Mouse (Mus musculus) midbrain, embryonic 15.5 days (tissue): ENCODE results near the gene Rufy4. TPM values are rescaled to one million over a fixed set of nuclear protein-coding genes. Genes with fewer than 3 reads are reported as not detected.
"Not testable (repeated sequence)": the region's sequence is repeated elsewhere in the genome, so short reads cannot be mapped to it uniquely, and the experiment has no call there.

Experiments
- ATAC-seq: fragments of 200-750 bp; cut with Nextera tagmentation; replicated peaks from 2 replicates; pipeline ENCODE4 v1.8.0; 2017; ENCODE audit warnings: moderate TSS enrichment
- H3K27ac ChIP-seq: fragments of 300-500 bp; sonication (generic); 2 replicates; pipeline ENCODE4 v1.5.1; 2015; ENCODE audit warnings: mild to moderate bottlenecking, inconsistent platforms
- H3K27me3 ChIP-seq: fragments of 300-500 bp; sonication (generic); replicated peaks from 2 replicates; pipeline ENCODE4 v1.6.1; 2015; ENCODE audit warnings: inconsistent platforms
- H3K36me3 ChIP-seq: fragments of 300-500 bp; sonication (generic); replicated peaks from 2 replicates; pipeline ENCODE4 v1.6.1; 2015; ENCODE audit warnings: inconsistent platforms
- H3K4me1 ChIP-seq: fragments of 300-500 bp; sonication (generic); 2 replicates; pipeline ENCODE4 v1.6.1; 2015; ENCODE audit warnings: inconsistent platforms
- H3K4me2 ChIP-seq: fragments of 300-500 bp; sonication (generic); 2 replicates; pipeline ENCODE4 v1.6.1; 2015; ENCODE audit warnings: inconsistent platforms, mild to moderate bottlenecking, moderate library complexity
- H3K4me3 ChIP-seq: fragments of 300-500 bp; sonication (generic); 2 replicates; pipeline ENCODE4 v1.5.1; 2015; ENCODE audit warnings: mild to moderate bottlenecking, inconsistent platforms
- H3K9ac ChIP-seq: fragments of 300-500 bp; sonication (generic); 2 replicates; pipeline ENCODE4 v1.6.1; 2015; ENCODE audit warnings: mild to moderate bottlenecking, inconsistent platforms
- H3K9me3 ChIP-seq: fragments of 300-500 bp; sonication (generic); 2 replicates; pipeline ENCODE4 v1.6.1; 2016; ENCODE audit warnings: inconsistent platforms
- WGBS: fragments of 180-500 bp; shearing (Covaris S2); methylation state at CpG from one replicate; pipeline ENCODE4 v1.1.7; 2015; ENCODE audit warnings: mixed read lengths; 5-methylcytosine and 5-hydroxymethylcytosine counted together
- polyA plus RNA-seq: library from polyadenylated mRNA; unstranded; fragments of >200 nt; fragmentation: Nextera tagmentation; extraction: Ambion mirVana; gene quantifications from 2 replicates; pipeline ENCODE4 v1.2.1, GENCODE M21; 2015

Rufy4 gene
- polyA plus RNA-seq, 1 experiment from 2014 or later: 0.25 TPM

- Histone ChIP-seq H3K4me1 (no peaks in the 10 kb centered on the region), H3K4me2 (no peak overlapping the region), H3K27ac (no peak overlapping the region), H3K36me3 (no peaks in the 10 kb centered on the region), H3K4me3 (no peak overlapping the region), H3K27me3 (no peaks in the 10 kb centered on the region), H3K9ac (no peak overlapping the region), H3K9me3 (no peaks in the 10 kb centered on the region)
- 71% methylated on average over 3 of the region's 3 CpGs for WGBS
- ATAC-seq: no peak
Measured at GRCm38 (mm10) chr1:74132011-74132410, 6.7 kb downstream of the Rufy4 start.

GRCm38 (mm10) chr1:74133954-74134353 lies 8.6 kb downstream of the Rufy4 start:
- no peaks in the 10 kb centered on the region for H3K27me3 ChIP-seq
- H3K4me3 ChIP-seq: no peak overlapping the region
- H3K36me3 ChIP-seq: no peaks in the 10 kb centered on the region
- ATAC-seq: no peak
- WGBS: 76% methylated on average over 6 of the region's 6 CpGs
- no peak overlapping the region for H3K9ac ChIP-seq
- no peaks in the 10 kb centered on the region for H3K4me1 ChIP-seq
- no peak overlapping the region for H3K4me2 ChIP-seq
- H3K27ac ChIP-seq: no peak overlapping the region
- no peaks in the 10 kb centered on the region for H3K9me3 ChIP-seq

GRCm38 (mm10) chr1:74135326-74135950 lies 10.1 kb downstream of the Rufy4 start:
- no peak for ATAC-seq
- no peak overlapping the region for H3K4me3 ChIP-seq
- no peaks in the 10 kb centered on the region for H3K4me1 ChIP-seq
- WGBS: 84% methylated on average over 6 of the region's 6 CpGs
- no peak overlapping the region for H3K4me2 ChIP-seq
- no peaks in the 10 kb centered on the region for H3K27me3 ChIP-seq
- H3K9ac ChIP-seq: no peak overlapping the region
- no peaks in the 10 kb centered on the region for H3K9me3 ChIP-seq
- H3K27ac ChIP-seq: no peak overlapping the region
- no peaks in the 10 kb centered on the region for H3K36me3 ChIP-seq

- H3K9me3 ChIP-seq: no peaks in the 10 kb centered on the region
- 66% methylated on average over 3 of the region's 3 CpGs for WGBS
- H3K36me3 ChIP-seq: no peaks in the 10 kb centered on the region
- H3K4me3 ChIP-seq: no peak overlapping the region
- ATAC-seq: no peak
- H3K27me3 ChIP-seq: no peaks in the 10 kb centered on the region
- H3K27ac ChIP-seq: no peak overlapping the region
- H3K4me1 ChIP-seq: no peaks in the 10 kb centered on the region
- no peak overlapping the region for H3K9ac ChIP-seq
- no peak overlapping the region for H3K4me2 ChIP-seq
Measured at GRCm38 (mm10) chr1:74139415-74139814, 14.1 kb downstream of the Rufy4 start.

GRCm38 (mm10) chr1:74141781-74142180 lies 16.4 kb downstream of the Rufy4 start:
- H3K36me3 ChIP-seq: no peaks in the 10 kb centered on the region
- H3K27me3 ChIP-seq: no peaks in the 10 kb centered on the region
- H3K27ac ChIP-seq: no peak overlapping the region
- H3K9ac ChIP-seq: no peak overlapping the region
- no peak for ATAC-seq
- no peak overlapping the region for H3K4me3 ChIP-seq
- 84% methylated on average over 8 of the region's 8 CpGs for WGBS
- no peaks in the 10 kb centered on the region for H3K9me3 ChIP-seq
- H3K4me2 ChIP-seq: no peak overlapping the region
- no peaks in the 10 kb centered on the region for H3K4me1 ChIP-seq

GRCm38 (mm10) chr1:74149106-74149885 lies 24.0 kb downstream of the Rufy4 start:
- no peak overlapping the region for H3K4me3 ChIP-seq
- no peak for ATAC-seq
- H3K9ac ChIP-seq: no peak overlapping the region
- H3K36me3 ChIP-seq: no peaks in the 10 kb centered on the region
- no peak overlapping the region for H3K4me2 ChIP-seq
- WGBS: 93% methylated on average over 6 of the region's 6 CpGs
- no peak overlapping the region for H3K27ac ChIP-seq
- no peaks in the 10 kb centered on the region for H3K9me3 ChIP-seq
- H3K4me1 ChIP-seq: no peaks in the 10 kb centered on the region
- H3K27me3 ChIP-seq: no peaks in the 10 kb centered on the region

GRCm38 (mm10) chr1:74150101-74150500 lies 24.8 kb downstream of the Rufy4 start:
- Histone ChIP-seq H3K9ac (no peak overlapping the region), H3K4me1 (no peaks in the 10 kb centered on the region), H3K27ac (no peak overlapping the region), H3K9me3 (no peaks in the 10 kb centered on the region), H3K27me3 (no peaks in the 10 kb centered on the region), H3K36me3 (no peaks in the 10 kb centered on the region), H3K4me2 (no peak overlapping the region), H3K4me3 (no peak overlapping the region)
- no peak for ATAC-seq
- 70% methylated on average over 3 of the region's 3 CpGs for WGBS

GRCm38 (mm10) chr1:74151091-74151490 lies 25.8 kb downstream of the Rufy4 start:
- WGBS: 84% methylated on average over 3 of the region's 3 CpGs
- Histone ChIP-seq H3K36me3 (no peaks in the 10 kb centered on the region), H3K4me3 (no peak overlapping the region), H3K4me2 (no peak overlapping the region), H3K9ac (no peak overlapping the region), H3K27me3 (no peaks in the 10 kb centered on the region), H3K4me1 (no peaks in the 10 kb centered on the region), H3K27ac (no peak overlapping the region), H3K9me3 (no peaks in the 10 kb centered on the region)
- ATAC-seq: no peak

GRCm38 (mm10) chr1:74153461-74154184 lies 28.3 kb downstream of the Rufy4 start, which contains the start of gene Cxcr2:
Gene Cxcr2, plus strand, starts transcription at chr1:74153989.
- H3K27me3 ChIP-seq: no peaks in the 10 kb centered on the region
- no peak within 1 kb of the TSS for H3K4me2 ChIP-seq
- no peaks in the 10 kb centered on the region for H3K36me3 ChIP-seq
- no peak within 1 kb of the TSS for H3K9ac ChIP-seq
- ATAC-seq: no peak
- H3K27ac ChIP-seq: no peak within 1 kb of the TSS
- 84% methylated on average over 8 of the region's 8 CpGs for WGBS
- no peak within 1 kb of the TSS for H3K4me3 ChIP-seq
- no peaks in the 10 kb centered on the region for H3K9me3 ChIP-seq
- no peaks in the 10 kb centered on the region for H3K4me1 ChIP-seq

GRCm38 (mm10) chr1:74155435-74156012 lies 30.2 kb downstream of the Rufy4 start:
- no peak overlapping the region for H3K27ac ChIP-seq
- H3K9me3 ChIP-seq: no peaks in the 10 kb centered on the region
- no peak overlapping the region for H3K4me3 ChIP-seq
- H3K36me3 ChIP-seq: no peaks in the 10 kb centered on the region
- H3K4me2 ChIP-seq: no peak overlapping the region
- no peaks in the 10 kb centered on the region for H3K27me3 ChIP-seq
- no peaks in the 10 kb centered on the region for H3K4me1 ChIP-seq
- ATAC-seq: no peak
- 94% methylated on average over 6 of the region's 6 CpGs for WGBS
- H3K9ac ChIP-seq: no peak overlapping the region

- H3K4me1 ChIP-seq: no peaks in the 10 kb centered on the region
- no peak for ATAC-seq
- H3K4me2 ChIP-seq: no peak overlapping the region
- no peak overlapping the region for H3K9ac ChIP-seq
- no peaks in the 10 kb centered on the region for H3K27me3 ChIP-seq
- H3K4me3 ChIP-seq: no peak overlapping the region
- WGBS: 77% methylated on average over 14 of the region's 14 CpGs
- H3K27ac ChIP-seq: no peak overlapping the region
- H3K36me3 ChIP-seq: no peaks in the 10 kb centered on the region
- H3K9me3 ChIP-seq: no peaks in the 10 kb centered on the region
Measured at GRCm38 (mm10) chr1:74156381-74156910, 31.1 kb downstream of the Rufy4 start.

GRCm38 (mm10) chr1:74159613-74160012 lies 34.3 kb downstream of the Rufy4 start:
- not testable (repeated sequence) for H3K4me3 ChIP-seq, H3K27me3 ChIP-seq, H3K27ac ChIP-seq, H3K36me3 ChIP-seq, H3K9ac ChIP-seq, H3K9me3 ChIP-seq, H3K4me2 ChIP-seq, ATAC-seq, H3K4me1 ChIP-seq
- WGBS: 77% methylated on average over 5 of the region's 5 CpGs
